Mouse (Mus musculus) adrenal gland, adult 18-20 months (tissue): ENCODE results near the gene Gm44805. TPM values are rescaled to one million over a fixed set of nuclear protein-coding genes. Genes with fewer than 3 reads are reported as not detected.
"Not testable (repeated sequence)": the region's sequence is repeated elsewhere in the genome, so short reads cannot be mapped to it uniquely, and the experiment has no call there.

ENCODE experiments used
- DNase-seq, 2 experiments: peaks; one replicate each; pipeline ENCODE4 v3.0.0; 2021 to 2022; ENCODE audit warnings: low spot score in 2 of 2
- total RNA-seq, 2 experiments: library from RNA; stranded (reverse); gene quantifications; 1 replicate in 1 of 2; 2 replicates in 1 of 2; pipeline ENCODE4 v1.2.3; 2021

The Gm44805 gene
- total RNA-seq, 2 experiments from 2014 or later = 0.50 TPM; not detected in 1

- DNase-seq = no peak
These were observed 19.3 kb upstream of the Gm44805 start for GRCm38 (mm10) chr7:19700299-19701068.

- no peak for DNase-seq
These were observed 18.6 kb upstream of the Gm44805 start for GRCm38 (mm10) chr7:19699827-19700148.

GRCm38 (mm10) chr7:19698907-19699826, 17.9 kb upstream of the Gm44805 start, which contains the start of gene Apoe:
Apoe (minus strand) TSS chr7:19699188.
- DNase-seq = peak in 1 of 2 experiments; percentile 56

- no peak for DNase-seq
These were observed 17.0 kb upstream of the Gm44805 start for GRCm38 (mm10) chr7:19697949-19698906.

- DNase-seq = no peak
These were observed 15.2 kb upstream of the Gm44805 start for GRCm38 (mm10) chr7:19696336-19696873.

GRCm38 (mm10) chr7:19695881-19696280, 14.7 kb upstream of the Gm44805 start:
- no peak for DNase-seq

GRCm38 (mm10) chr7:19695213-19695594, 14.0 kb upstream of the Gm44805 start:
- no peak for DNase-seq

- no peak for DNase-seq
These were observed 13.4 kb upstream of the Gm44805 start for GRCm38 (mm10) chr7:19694336-19695212.

GRCm38 (mm10) chr7:19693421-19693820, 12.2 kb upstream of the Gm44805 start:
- DNase-seq = peak in 1 of 2 experiments; percentile 53

- DNase-seq = no peak
These were observed 10.9 kb upstream of the Gm44805 start, which contains the start of gene Apoc1 for GRCm38 (mm10) chr7:19691873-19692865. Apoc1 (minus strand) TSS chr7:19692660.

GRCm38 (mm10) chr7:19691434-19691833, 10.2 kb upstream of the Gm44805 start:
- no peak for DNase-seq

GRCm38 (mm10) chr7:19690845-19691244, 9.6 kb upstream of the Gm44805 start:
- no peak for DNase-seq

- DNase-seq = no peak
These were observed 7.4 kb upstream of the Gm44805 start for GRCm38 (mm10) chr7:19688611-19689010.

GRCm38 (mm10) chr7:19688101-19688500, 6.9 kb upstream of the Gm44805 start:
- no peak for DNase-seq

- not testable (repeated sequence) for DNase-seq
These were observed 5.8 kb upstream of the Gm44805 start for GRCm38 (mm10) chr7:19686927-19687583.

- DNase-seq = no peak
These were observed 5.3 kb upstream of the Gm44805 start for GRCm38 (mm10) chr7:19686521-19686920.

- DNase-seq = no peak
These were observed 4.2 kb upstream of the Gm44805 start for GRCm38 (mm10) chr7:19685374-19685773.

- no peak for DNase-seq
These were observed 2.6 kb upstream of the Gm44805 start for GRCm38 (mm10) chr7:19683771-19684201.
